Mouse (Mus musculus): ENCODE results near the gene Rnaset2a. TPM values are rescaled to one million over a fixed set of nuclear protein-coding genes. Genes with fewer than 3 reads are reported as not detected.
A peak's percentile ranks its signal among the peaks of the same experiment; 100 is the strongest.
"Not testable (repeated sequence)": the region's sequence is repeated elsewhere in the genome, so short reads cannot be mapped to it uniquely, and the experiment has no call there.

The Rnaset2a gene
- polyA plus RNA-seq (2014; fragmentation: Nextera tagmentation; extraction: Ambion mirVana) = 15.5 and 17.2 TPM in 2 replicates

DNA sequence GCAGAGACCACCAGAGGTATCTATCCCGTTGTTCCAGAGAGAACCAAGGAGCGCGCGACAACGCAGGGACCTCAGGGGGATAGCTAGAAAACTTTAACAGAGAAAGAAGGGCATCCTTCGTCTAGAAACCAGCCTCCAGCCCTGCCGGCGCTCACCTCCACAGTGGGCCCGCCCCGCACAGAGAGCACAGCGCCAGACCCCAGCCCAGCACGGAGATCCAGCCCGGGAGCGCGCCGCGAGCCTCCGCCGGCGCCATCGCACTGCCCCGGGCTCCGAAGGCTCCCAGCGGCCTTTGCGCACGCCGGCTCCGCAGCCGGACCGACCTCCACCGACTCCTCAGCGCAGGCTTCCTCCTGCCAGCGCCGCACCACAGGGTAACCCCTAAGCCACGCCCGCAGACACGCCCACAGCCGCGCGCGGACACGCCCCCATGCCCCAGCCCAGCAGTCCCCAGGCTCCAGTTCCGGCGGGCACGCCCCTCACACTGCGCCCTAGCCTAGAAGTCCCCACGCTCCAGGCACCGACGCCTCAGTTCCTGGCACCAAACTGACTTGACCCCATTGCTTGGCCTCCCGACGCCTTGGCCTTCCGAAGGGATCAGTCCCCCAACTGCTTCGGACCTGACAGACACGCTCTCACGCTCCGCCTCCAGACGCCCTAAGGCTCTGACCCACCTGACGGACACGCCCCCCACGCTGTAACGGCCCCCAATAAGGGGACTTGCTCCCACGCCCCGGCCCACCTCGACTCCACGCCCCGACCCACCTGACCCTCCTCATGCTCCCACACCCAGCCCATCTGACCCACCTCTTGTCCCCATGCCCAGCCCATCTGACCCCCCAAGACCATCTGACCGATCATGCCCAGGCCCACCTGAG is at the start of gene Rnaset2a, which contains the start of gene Gm49673:
TSS of gene Rnaset2a (minus strand) at position 659 of the 878 bp plus-strand sequence.
TSS of gene Gm49673 (minus strand) at position 350 of the 878 bp plus-strand sequence.
- not testable (repeated sequence) for H3K27me3 ChIP-seq (ENCODE audit: control insufficient read depth, insufficient read depth, low read length)

DNA sequence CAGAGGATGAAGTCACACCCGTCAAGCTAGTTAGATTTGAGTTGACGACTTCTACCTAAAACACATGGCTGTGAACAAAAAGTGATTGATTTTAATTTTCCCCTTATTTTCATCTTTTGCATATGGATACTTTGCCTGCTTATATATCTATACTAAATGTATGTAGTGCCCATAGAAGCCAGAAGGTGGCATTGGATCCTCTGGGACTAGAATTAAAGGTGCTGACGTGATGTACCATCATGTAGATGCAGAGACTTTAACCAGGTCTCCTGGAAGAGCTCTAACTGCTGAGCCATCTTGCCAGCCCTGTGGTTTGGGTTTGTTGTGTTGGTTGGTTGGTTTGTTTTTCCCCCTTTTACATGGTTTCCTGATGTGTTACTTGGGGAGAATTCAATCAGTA is 49.8 kb upstream of the Rnaset2a start:
- no peak for ATAC-seq (ENCODE audit: insufficient read depth, low FRiP score, low TSS enrichment)
- 71% methylated on average over 3 of the region's 3 CpGs for WGBS
- DNase-seq (ENCODE audit: low spot score) = no peak

More for the DNA sequence above, at the start of gene Rnaset2a, which contains the start of gene Gm49673:
- DNase-seq (ENCODE audit: low spot score) = peak; percentile 48
- H3K36me3 ChIP-seq (ENCODE audit: control insufficient read depth, insufficient read depth, low read length); H3K4me1 ChIP-seq (ENCODE audit: control insufficient read depth, insufficient read depth, low read length); H3K9me3 ChIP-seq (ENCODE audit: control insufficient read depth, low read length); H3K27ac ChIP-seq (ENCODE audit: low read depth, low read length): not testable (repeated sequence)
- Histone ChIP-seq H3K9ac (ENCODE audit: low read length) (peak within 1 kb of the TSS; percentile 63), H3K4me2 (ENCODE audit: low read depth) (peak within 1 kb of the TSS; percentile 40), H3K4me3 (ENCODE audit: low read depth, low read length) (peak within 1 kb of the TSS; percentile 46)
- ATAC-seq (ENCODE audit: insufficient read depth, low FRiP score, low TSS enrichment) = peak; percentile 99
- under 1% methylated on average over 33 of the region's 67 CpGs for WGBS

DNA sequence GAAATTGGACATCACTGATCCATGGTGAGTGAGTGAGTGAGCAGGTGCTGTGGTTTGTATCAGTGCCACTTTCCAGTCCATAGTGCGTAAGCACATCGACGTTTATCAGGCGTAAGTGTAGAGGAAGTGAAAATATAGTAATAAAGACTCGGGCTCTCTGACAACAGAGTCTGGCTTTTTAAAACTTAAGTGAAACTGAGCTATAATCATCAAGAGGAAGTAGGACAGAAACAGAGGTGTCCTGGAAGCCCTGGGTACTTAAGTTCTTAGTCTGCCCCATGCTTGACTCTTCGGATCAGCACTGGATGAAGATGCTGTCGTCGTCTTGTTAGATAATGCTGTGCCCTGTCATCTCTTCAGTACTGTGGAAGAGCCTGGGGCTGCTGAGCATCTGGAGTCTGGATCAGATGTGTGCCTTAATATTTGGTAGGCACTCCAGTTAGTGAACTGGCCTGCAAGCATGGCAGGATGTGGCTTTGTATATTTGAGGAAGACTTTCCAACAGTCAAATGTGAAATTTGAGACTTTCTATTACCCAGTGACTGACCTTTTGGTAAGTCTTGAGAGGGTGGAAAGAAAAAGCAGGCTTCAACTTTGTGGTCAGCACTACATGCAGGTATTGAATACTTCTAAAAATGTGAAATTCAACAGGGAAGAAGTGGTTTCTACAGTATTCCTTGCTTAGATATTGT is 47.9 kb upstream of the Rnaset2a start:
- Histone ChIP-seq H3K4me1 (ENCODE audit: control insufficient read depth, insufficient read depth, low read length) (no peaks in the 10 kb centered on the region), H3K27ac (ENCODE audit: low read depth, low read length) (no peak overlapping the region), H3K36me3 (ENCODE audit: control insufficient read depth, insufficient read depth, low read length) (peaks cover 3% of the 10 kb centered on the region), H3K27me3 (ENCODE audit: control insufficient read depth, insufficient read depth, low read length) (no peaks in the 10 kb centered on the region), H3K9me3 (ENCODE audit: control insufficient read depth, low read length) (no peaks in the 10 kb centered on the region), H3K4me3 (ENCODE audit: low read depth, low read length) (no peak overlapping the region), H3K9ac (ENCODE audit: low read length) (no peak overlapping the region), H3K4me2 (ENCODE audit: low read depth) (no peak overlapping the region)
- WGBS = 96% methylated on average over 8 of the region's 8 CpGs
- DNase-seq (ENCODE audit: low spot score) (no peak), ATAC-seq (ENCODE audit: insufficient read depth, low FRiP score, low TSS enrichment) (no peak)

More for the DNA sequence above, 49.8 kb upstream of the Rnaset2a start:
- Histone ChIP-seq H3K9ac (ENCODE audit: low read length) (no peak overlapping the region), H3K4me2 (ENCODE audit: low read depth) (no peak overlapping the region), H3K36me3 (ENCODE audit: control insufficient read depth, insufficient read depth, low read length) (no peaks in the 10 kb centered on the region; the same call in none of the 2 replicates), H3K27ac (ENCODE audit: low read depth, low read length) (no peak overlapping the region), H3K9me3 (ENCODE audit: control insufficient read depth, low read length) (no peaks in the 10 kb centered on the region), H3K27me3 (ENCODE audit: control insufficient read depth, insufficient read depth, low read length) (no peaks in the 10 kb centered on the region), H3K4me1 (ENCODE audit: control insufficient read depth, insufficient read depth, low read length) (no peaks in the 10 kb centered on the region), H3K4me3 (ENCODE audit: low read depth, low read length) (no peak overlapping the region)

DNA sequence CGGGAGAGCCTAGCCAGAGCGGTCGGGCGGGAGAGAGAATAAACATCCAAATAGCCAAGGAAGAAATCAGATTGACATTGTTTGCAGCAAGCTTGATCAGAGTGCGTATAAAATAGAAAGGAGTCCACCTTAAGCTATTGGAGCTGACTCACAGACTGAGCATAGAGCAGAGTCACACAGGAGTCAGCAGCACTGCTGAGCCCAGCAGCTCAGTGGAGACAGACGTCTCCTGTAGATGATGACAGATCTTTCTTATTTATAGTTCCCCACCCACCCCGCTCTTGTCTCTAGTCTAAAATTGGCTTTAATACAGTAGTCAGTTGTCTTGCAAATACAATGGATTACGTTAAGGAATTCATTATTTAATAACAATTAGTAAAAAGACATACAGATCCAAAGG is 45.8 kb upstream of the Rnaset2a start:
- no peaks in the 10 kb centered on the region for H3K27me3 ChIP-seq (ENCODE audit: control insufficient read depth, insufficient read depth, low read length)

DNA sequence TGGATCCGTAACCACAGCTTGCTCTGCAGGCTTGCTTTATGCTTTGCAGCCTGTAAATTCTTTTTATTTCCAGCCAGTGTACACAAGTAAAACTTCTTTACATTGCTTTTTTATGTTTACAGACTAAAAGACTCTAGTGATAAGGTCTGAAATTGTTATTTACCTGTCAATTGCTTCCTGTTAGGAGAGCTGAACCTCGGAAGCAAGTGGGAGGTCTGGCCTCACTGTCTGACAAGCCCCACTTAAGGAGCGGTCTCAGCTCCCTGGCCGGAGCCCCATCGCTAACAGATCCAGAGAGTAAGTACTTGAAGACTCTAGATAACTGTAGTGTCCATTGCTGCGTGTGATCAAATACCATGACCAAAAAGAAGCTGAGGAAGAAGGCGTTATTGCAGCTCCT is 36.3 kb upstream of the Rnaset2a start:
- DNase-seq (ENCODE audit: low spot score) (no peak), ATAC-seq (ENCODE audit: insufficient read depth, low FRiP score, low TSS enrichment) (no peak)
- Histone ChIP-seq H3K9ac (ENCODE audit: low read length) (no peak overlapping the region), H3K36me3 (ENCODE audit: control insufficient read depth, insufficient read depth, low read length) (peaks cover 2% of the 10 kb centered on the region; the same call in 1 of the 2 replicates), H3K27ac (ENCODE audit: low read depth, low read length) (no peak overlapping the region), H3K4me3 (ENCODE audit: low read depth, low read length) (no peak overlapping the region), H3K27me3 (ENCODE audit: control insufficient read depth, insufficient read depth, low read length) (no peaks in the 10 kb centered on the region), H3K4me2 (ENCODE audit: low read depth) (no peak overlapping the region), H3K9me3 (ENCODE audit: control insufficient read depth, low read length) (no peaks in the 10 kb centered on the region), H3K4me1 (ENCODE audit: control insufficient read depth, insufficient read depth, low read length) (no peaks in the 10 kb centered on the region)
- 89% methylated on average over 7 of the region's 7 CpGs for WGBS

More for the DNA sequence above, 45.8 kb upstream of the Rnaset2a start:
- no peaks in the 10 kb centered on the region for H3K4me1 ChIP-seq (ENCODE audit: control insufficient read depth, insufficient read depth, low read length)
- DNase-seq (ENCODE audit: low spot score) (no peak), ATAC-seq (ENCODE audit: insufficient read depth, low FRiP score, low TSS enrichment) (no peak)
- peaks cover 5% of the 10 kb centered on the region for H3K36me3 ChIP-seq (ENCODE audit: control insufficient read depth, insufficient read depth, low read length)
- no peak overlapping the region for H3K4me3 ChIP-seq (ENCODE audit: low read depth, low read length)
- no peaks in the 10 kb centered on the region for H3K9me3 ChIP-seq (ENCODE audit: control insufficient read depth, low read length)
- no peak overlapping the region for H3K27ac ChIP-seq (ENCODE audit: low read depth, low read length)
- no peak overlapping the region for H3K4me2 ChIP-seq (ENCODE audit: low read depth)
- H3K9ac ChIP-seq (ENCODE audit: low read length) = no peak overlapping the region
- 89% methylated on average over 8 of the region's 8 CpGs for WGBS

DNA sequence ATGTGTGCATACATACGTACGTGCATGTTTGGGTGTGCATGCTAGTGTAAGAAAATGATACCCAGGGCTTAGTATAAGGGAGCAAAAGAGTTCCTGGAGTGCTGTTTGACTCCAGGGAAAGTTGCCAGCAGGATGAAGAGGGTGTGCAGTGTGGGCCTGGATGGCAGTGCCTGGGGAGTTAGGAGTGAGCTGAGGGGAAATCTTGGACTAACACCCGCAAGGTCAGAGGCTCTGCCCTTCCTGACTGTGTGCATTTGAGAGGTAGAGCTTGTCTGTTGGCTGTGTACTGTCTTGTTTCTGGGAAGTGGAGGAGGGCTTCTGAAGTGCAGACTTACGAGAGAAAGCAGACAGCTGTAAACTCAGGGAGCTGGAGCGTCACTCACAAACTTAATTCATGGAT is 35.9 kb upstream of the Rnaset2a start:
- 80% methylated on average over 5 of the region's 5 CpGs for WGBS
- no peak overlapping the region for H3K4me2 ChIP-seq (ENCODE audit: low read depth)
- H3K27me3 ChIP-seq (ENCODE audit: control insufficient read depth, insufficient read depth, low read length) = no peaks in the 10 kb centered on the region
- H3K9ac ChIP-seq (ENCODE audit: low read length) = no peak overlapping the region
- ATAC-seq (ENCODE audit: insufficient read depth, low FRiP score, low TSS enrichment) (no peak), DNase-seq (ENCODE audit: low spot score) (no peak)
- no peak overlapping the region for H3K27ac ChIP-seq (ENCODE audit: low read depth, low read length)
- H3K9me3 ChIP-seq (ENCODE audit: control insufficient read depth, low read length) = no peaks in the 10 kb centered on the region
- peaks cover 2% of the 10 kb centered on the region for H3K36me3 ChIP-seq (ENCODE audit: control insufficient read depth, insufficient read depth, low read length)
- H3K4me1 ChIP-seq (ENCODE audit: control insufficient read depth, insufficient read depth, low read length) = no peaks in the 10 kb centered on the region
- H3K4me3 ChIP-seq (ENCODE audit: low read depth, low read length) = no peak overlapping the region

DNA sequence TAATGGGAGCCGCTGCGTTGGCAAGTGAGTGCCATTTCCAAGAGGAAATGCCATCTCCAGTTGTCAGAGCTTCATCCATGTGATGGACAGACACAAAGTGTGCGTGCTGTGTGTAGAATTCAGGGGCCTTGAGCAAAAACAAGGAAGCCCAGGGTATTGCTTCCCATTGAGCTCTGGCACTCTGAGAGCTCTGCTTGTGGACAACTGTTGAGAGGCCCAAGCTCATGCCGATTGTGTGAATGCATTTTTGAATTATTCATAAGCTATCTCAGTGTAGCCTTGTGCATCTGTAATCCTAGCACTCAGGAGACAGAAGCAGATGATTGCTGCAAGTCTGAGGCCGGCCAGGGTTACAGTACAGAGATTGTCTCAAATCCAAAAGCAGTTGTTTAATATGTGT is 29.2 kb upstream of the Rnaset2a start:
- H3K27ac ChIP-seq (ENCODE audit: low read depth, low read length) = no peak overlapping the region
- 87% methylated on average over 5 of the region's 5 CpGs for WGBS
- H3K4me3 ChIP-seq (ENCODE audit: low read depth, low read length) = no peak overlapping the region
- DNase-seq (ENCODE audit: low spot score) (no peak), ATAC-seq (ENCODE audit: insufficient read depth, low FRiP score, low TSS enrichment) (no peak)
- peaks cover 8% of the 10 kb centered on the region for H3K36me3 ChIP-seq (ENCODE audit: control insufficient read depth, insufficient read depth, low read length)
- no peak overlapping the region for H3K4me2 ChIP-seq (ENCODE audit: low read depth)
- no peaks in the 10 kb centered on the region for H3K4me1 ChIP-seq (ENCODE audit: control insufficient read depth, insufficient read depth, low read length)
- no peak overlapping the region for H3K9ac ChIP-seq (ENCODE audit: low read length)
- H3K27me3 ChIP-seq (ENCODE audit: control insufficient read depth, insufficient read depth, low read length) = no peaks in the 10 kb centered on the region
- H3K9me3 ChIP-seq (ENCODE audit: control insufficient read depth, low read length) = no peaks in the 10 kb centered on the region

DNA sequence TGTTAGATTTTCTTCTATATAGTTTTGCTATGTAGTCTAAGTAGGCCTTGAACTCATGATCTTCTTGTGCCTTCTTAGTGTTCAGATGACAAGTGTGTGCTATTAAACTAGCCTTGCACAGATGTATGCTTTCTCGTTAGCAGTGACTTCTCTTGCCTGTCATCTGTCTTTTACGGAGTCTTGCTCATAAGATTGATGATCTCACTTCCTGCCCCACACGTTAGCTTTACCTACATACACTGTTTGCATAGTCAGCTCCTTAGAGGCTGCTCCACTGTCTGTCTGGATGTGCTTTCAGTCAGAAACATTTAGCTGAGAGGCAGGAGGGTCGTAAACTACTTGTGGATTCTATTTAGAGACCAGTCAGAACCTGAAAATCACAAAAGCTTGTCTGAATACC is 23.2 kb upstream of the Rnaset2a start:
- H3K9ac ChIP-seq (ENCODE audit: low read length) = no peak overlapping the region
- H3K4me1 ChIP-seq (ENCODE audit: control insufficient read depth, insufficient read depth, low read length) = no peaks in the 10 kb centered on the region
- WGBS = 58% methylated on average over 4 of the region's 4 CpGs
- no peak overlapping the region for H3K4me3 ChIP-seq (ENCODE audit: low read depth, low read length)
- no peaks in the 10 kb centered on the region for H3K9me3 ChIP-seq (ENCODE audit: control insufficient read depth, low read length)
- DNase-seq (ENCODE audit: low spot score) (no peak), ATAC-seq (ENCODE audit: insufficient read depth, low FRiP score, low TSS enrichment) (no peak)
- H3K27ac ChIP-seq (ENCODE audit: low read depth, low read length) = no peak overlapping the region
- H3K36me3 ChIP-seq (ENCODE audit: control insufficient read depth, insufficient read depth, low read length) = peaks cover 7% of the 10 kb centered on the region
- no peak overlapping the region for H3K4me2 ChIP-seq (ENCODE audit: low read depth)
- no peaks in the 10 kb centered on the region for H3K27me3 ChIP-seq (ENCODE audit: control insufficient read depth, insufficient read depth, low read length)
